Mouse (Mus musculus): ENCODE measurements at regions not wholly inside any gene's neighbourhood (a gene's known extent, or its start where the extent isn't known, plus 50 kb on each side); places are given as distances from the start of the nearest gene placed in this dataset.

- peak; percentile 83 for DNase-seq (ENCODE audit: low spot score)
These were observed 66.7 kb downstream of the Rwdd3 start for GRCm38 (mm10) chr3:121104571-121105407.

GRCm38 (mm10) chr3:121102871-121103270, 68.6 kb downstream of the Rwdd3 start:
- DNase-seq (ENCODE audit: low spot score), result no peak

GRCm38 (mm10) chr3:121102120-121102519, 69.4 kb downstream of the Rwdd3 start:
- no peak for DNase-seq (ENCODE audit: low spot score)

GRCm38 (mm10) chr3:121100211-121100860, 71.2 kb downstream of the Rwdd3 start:
- no peak for DNase-seq (ENCODE audit: low spot score)

- peak; percentile 7 for DNase-seq (ENCODE audit: low spot score)
These were observed 78.0 kb downstream of the Rwdd3 start for GRCm38 (mm10) chr3:121093509-121093908.

GRCm38 (mm10) chr3:121088724-121089123, 82.8 kb downstream of the Rwdd3 start:
- DNase-seq (ENCODE audit: low spot score), result no peak

GRCm38 (mm10) chr3:121068676-121069075, 102.8 kb downstream of the Rwdd3 start:
- no peak for DNase-seq (ENCODE audit: low spot score)

GRCm38 (mm10) chr3:121035904-121036549, 135.5 kb downstream of the Rwdd3 start:
- DNase-seq (ENCODE audit: low spot score), result no peak

GRCm38 (mm10) chr3:121025546-121026157, 145.8 kb downstream of the Rwdd3 start:
- DNase-seq (ENCODE audit: low spot score), result no peak

- no peak for DNase-seq (ENCODE audit: low spot score)
These were observed 146.7 kb downstream of the Rwdd3 start for GRCm38 (mm10) chr3:121024810-121025209.

- no peak for DNase-seq (ENCODE audit: low spot score)
These were observed 150.2 kb downstream of the Rwdd3 start for GRCm38 (mm10) chr3:121021126-121021848.

GRCm38 (mm10) chr3:121009223-121009622, 162.3 kb downstream of the Rwdd3 start:
- no peak for DNase-seq (ENCODE audit: low spot score)

GRCm38 (mm10) chr3:120983556-120984270, 187.8 kb downstream of the Rwdd3 start:
- DNase-seq (ENCODE audit: low spot score), result no peak

- DNase-seq (ENCODE audit: low spot score), result no peak
These were observed 188.5 kb downstream of the Rwdd3 start for GRCm38 (mm10) chr3:120982795-120983555.

GRCm38 (mm10) chr3:120982218-120982617, 189.3 kb downstream of the Rwdd3 start:
- no peak for DNase-seq (ENCODE audit: low spot score)

- DNase-seq (ENCODE audit: low spot score), result no peak
These were observed 200.6 kb downstream of the Rwdd3 start for GRCm38 (mm10) chr3:120970746-120971466.

GRCm38 (mm10) chr3:120946906-120947305, 224.6 kb downstream of the Rwdd3 start:
- DNase-seq (ENCODE audit: low spot score), result no peak

- no peak for DNase-seq (ENCODE audit: low spot score)
These were observed 237.1 kb downstream of the Rwdd3 start for GRCm38 (mm10) chr3:120934401-120934800.

- no peak for DNase-seq (ENCODE audit: low spot score)
These were observed 251.1 kb downstream of the Rwdd3 start for GRCm38 (mm10) chr3:120920351-120920750.
